Comparison of ENCODE assay signal across 8 mouse cellular contexts in genomic region chr10:75744017-75744416, GRCm38 (mm10). TPM values are rescaled to one million over a fixed set of nuclear protein-coding genes. Genes with fewer than 3 reads are reported as not detected.
DNase-seq lines count a peak whose midpoint lies in the region; ATAC-seq and TF ChIP-seq lines count a peak whose summit lies in the region.

No protein-coding gene starts in this region.

- H3K4me2 ChIP-seq in intestine, embryonic 15.5 days (replicated peaks): no peak overlapping the region

- H3K9me3 ChIP-seq in intestine, embryonic 15.5 days: no peaks in the 10 kb centered on the region
- H3K9me3 ChIP-seq in midbrain, embryonic 10.5 days (replicated peaks): no peaks in the 10 kb centered on the region

- no peak for TF ChIP-seq POLR2A in cortical plate, adult 2 months (IDR thresholded peaks at IDR 0.05; ENCODE audit: extremely low read depth, insufficient read depth, low read length)

- intact Hi-C loops in left cerebral cortex, postnatal 14 days (cut with DNase I): loop anchor here (1.0 to 5.0 kb wide), 2 partner anchors 109 to 208 kb away; partner anchors contain the start of gene Gm5134

- ATAC-seq in intestine, embryonic 15.5 days: peak; percentile 89

- DNase-seq in adrenal gland, adult 2 months: peak; percentile 71
- peak; percentile 67 for DNase-seq in gastrocnemius, adult 8-10 months (ENCODE audit: low spot score in 2 of 2)
- DNase-seq in left cerebral cortex, postnatal 14 days (ENCODE audit: low spot score in 2 of 2): peak; percentile 89 to 94
- peak; percentile 72 for DNase-seq in midbrain, embryonic 10.5 days (ENCODE audit: low spot score)
- peak; percentile 78 to 81 for DNase-seq in right cerebral cortex, postnatal 36 days (ENCODE audit: low spot score in 2 of 2)
- DNase-seq in yolk sac, embryonic 10.5 days (ENCODE audit: low spot score): peak; percentile 49

- no peak overlapping the region for H3K9ac ChIP-seq in intestine, embryonic 15.5 days

- H3K4me3 ChIP-seq in cortical plate, adult 2 months (ENCODE audit: insufficient read depth, low read length): no peak overlapping the region
- no peak overlapping the region for H3K4me3 ChIP-seq in intestine, embryonic 15.5 days (replicated peaks)
- H3K4me3 ChIP-seq in midbrain, embryonic 10.5 days: no peak overlapping the region

- TF ChIP-seq CTCF in cortical plate, adult 2 months (IDR thresholded peaks at IDR 0.05; ENCODE audit: extremely low read depth, insufficient read depth, low read length): peak; percentile 97

- H3K4me1 ChIP-seq in cortical plate, adult 2 months (ENCODE audit: control insufficient read depth, insufficient read depth, low read length): no peaks in the 10 kb centered on the region; the same call in 1 of the 2 replicates
- no peaks in the 10 kb centered on the region for H3K4me1 ChIP-seq in intestine, embryonic 15.5 days (replicated peaks)
- H3K4me1 ChIP-seq in midbrain, embryonic 10.5 days: no peaks in the 10 kb centered on the region

- 35% methylated on average over 3 of the region's 3 CpGs for WGBS in intestine, embryonic 15.5 days
- WGBS in midbrain, embryonic 10.5 days: 46% methylated on average over 3 of the region's 3 CpGs

- 0 out of 2 replicates have a peak overlapping the region, but pooled peaks have one; percentile 9 for H3K27ac ChIP-seq in cortical plate, adult 2 months (ENCODE audit: insufficient read depth, low read length)
- H3K27ac ChIP-seq in intestine, embryonic 15.5 days: no peak overlapping the region
- no peak overlapping the region for H3K27ac ChIP-seq in midbrain, embryonic 10.5 days (replicated peaks)

- peaks cover 45% of the 10 kb centered on the region for H3K36me3 ChIP-seq in intestine, embryonic 15.5 days
- peaks cover 99% of the 10 kb centered on the region for H3K36me3 ChIP-seq in midbrain, embryonic 10.5 days

- no peaks in the 10 kb centered on the region for H3K27me3 ChIP-seq in intestine, embryonic 15.5 days (replicated peaks)
- no peaks in the 10 kb centered on the region for H3K27me3 ChIP-seq in midbrain, embryonic 10.5 days (ENCODE audit: low read depth, poor library complexity, severe bottlenecking)

RNA-seq across cellular contexts. Expression of gene Cabin1, which starts 20.1 kb away (rescaled TPM):
- total RNA-seq in adrenal gland, adult 2 months (2021): 10 to 100 TPM; 24.2 to 31.9 TPM
- 38.4 and 42.6 TPM in 2 replicates for polyA plus RNA-seq in adrenal gland, adult 2 months (2012; rRNA removed)
- polyA plus RNA-seq in cortical plate, adult 2 months (2012; rRNA removed): 55.0 and 57.8 TPM in 2 replicates
- 1 to 10 TPM; 6.6 to 9.3 (median 7.4) TPM for total RNA-seq in gastrocnemius, adult 8-10 months (2022)
- 29.0 and 32.6 TPM in 2 replicates for polyA plus RNA-seq in intestine, embryonic 15.5 days (2015; fragmentation: Nextera tagmentation; extraction: Ambion mirVana)
- 10 to 100 TPM; 79.8 to 82.9 TPM for total RNA-seq in left cerebral cortex, postnatal 14 days (2021)
- 32.6 and 37.8 TPM in 2 replicates for polyA plus RNA-seq in midbrain, embryonic 10.5 days (2016; fragmentation: Nextera tagmentation; extraction: Ambion mirVana)

RNA-seq across cellular contexts. Expression of gene Ddt, which starts 29.2 kb away (rescaled TPM):
- 100 to 1,000 TPM; 177 to 205 TPM for total RNA-seq in adrenal gland, adult 2 months (2021)
- polyA plus RNA-seq in adrenal gland, adult 2 months (2012; rRNA removed): 240 and 255 TPM in 2 replicates
- 85.2 and 90.3 TPM in 2 replicates for polyA plus RNA-seq in cortical plate, adult 2 months (2012; rRNA removed)
- 10 to 100 TPM; 23.6 to 32.6 (median 29.5) TPM for total RNA-seq in gastrocnemius, adult 8-10 months (2022)
- 74.7 and 76.1 TPM in 2 replicates for polyA plus RNA-seq in intestine, embryonic 15.5 days (2015; fragmentation: Nextera tagmentation; extraction: Ambion mirVana)
- total RNA-seq in left cerebral cortex, postnatal 14 days (2021): 10 to 100 TPM; 32.8 to 40.5 TPM
- polyA plus RNA-seq in midbrain, embryonic 10.5 days (2016; fragmentation: Nextera tagmentation; extraction: Ambion mirVana): 87.9 and 103 TPM in 2 replicates

RNA-seq across cellular contexts. Expression of gene Gm20441, which starts 36.7 kb away (rescaled TPM):
- not detected for total RNA-seq in adrenal gland, adult 2 months (2021)
- polyA plus RNA-seq in adrenal gland, adult 2 months (2012; rRNA removed): not detected in 2 replicates
- polyA plus RNA-seq in cortical plate, adult 2 months (2012; rRNA removed): not detected in 2 replicates
- total RNA-seq in gastrocnemius, adult 8-10 months (2022): not detected
- polyA plus RNA-seq in intestine, embryonic 15.5 days (2015; fragmentation: Nextera tagmentation; extraction: Ambion mirVana): 0.96 TPM in 1 of 2 replicates, not detected in the other
- total RNA-seq in left cerebral cortex, postnatal 14 days (2021): not detected
- not detected in 2 replicates for polyA plus RNA-seq in midbrain, embryonic 10.5 days (2016; fragmentation: Nextera tagmentation; extraction: Ambion mirVana)

RNA-seq across cellular contexts. Expression of gene Gstt3, which starts 37.2 kb away (rescaled TPM):
- 10 to 100 TPM; 16.9 to 28.9 TPM for total RNA-seq in adrenal gland, adult 2 months (2021)
- 14.6 and 17.2 TPM in 2 replicates for polyA plus RNA-seq in adrenal gland, adult 2 months (2012; rRNA removed)
- polyA plus RNA-seq in cortical plate, adult 2 months (2012; rRNA removed): 4.1 and 4.7 TPM in 2 replicates
- total RNA-seq in gastrocnemius, adult 8-10 months (2022): 1 to 10 TPM; 2.6 to 4.8 (median 3.1) TPM
- 38.7 and 40.3 TPM in 2 replicates for polyA plus RNA-seq in intestine, embryonic 15.5 days (2015; fragmentation: Nextera tagmentation; extraction: Ambion mirVana)
- total RNA-seq in left cerebral cortex, postnatal 14 days (2021): 1 to 10 TPM; 1.5 to 1.7 TPM
- 0.97 and 1.00 TPM in 2 replicates for polyA plus RNA-seq in midbrain, embryonic 10.5 days (2016; fragmentation: Nextera tagmentation; extraction: Ambion mirVana)

RNA-seq across cellular contexts. Expression of gene Gstt1, which starts 54.4 kb away (rescaled TPM):
- total RNA-seq in adrenal gland, adult 2 months (2021): 10 to 100 TPM; 52.0 to 64.8 TPM
- 50.9 and 61.2 TPM in 2 replicates for polyA plus RNA-seq in adrenal gland, adult 2 months (2012; rRNA removed)
- 28.9 and 31.7 TPM in 2 replicates for polyA plus RNA-seq in cortical plate, adult 2 months (2012; rRNA removed)
- 1 to 10 TPM; 4.6 to 8.3 (median 4.8) TPM for total RNA-seq in gastrocnemius, adult 8-10 months (2022)
- 15.0 and 16.6 TPM in 2 replicates for polyA plus RNA-seq in intestine, embryonic 15.5 days (2015; fragmentation: Nextera tagmentation; extraction: Ambion mirVana)
- 1 to 10 TPM; 3.0 to 4.7 TPM for total RNA-seq in left cerebral cortex, postnatal 14 days (2021)
- polyA plus RNA-seq in midbrain, embryonic 10.5 days (2016; fragmentation: Nextera tagmentation; extraction: Ambion mirVana): 3.0 and 4.7 TPM in 2 replicates
